Mouse (Mus musculus) CH12.LX (cell line): Measurements from ENCODE around the gene Mtfp1.

ENCODE experiments used
- CHD2 ChIP-seq: IDR thresholded peaks from 2 replicates; pipeline ENCODE4 v1.6.1; 2011; ENCODE audit warnings: low read length, improper control_type of control experiment
- CTCF ChIP-seq, 2 experiments: IDR thresholded peaks in 1 of 2; conservative IDR thresholded peaks in 1 of 2; 2 replicates each; pipeline ENCODE4 v1.5.1; 2011 to 2012; ENCODE audit warnings: low read depth in 2 of 2, low read length in 2 of 2, improper control_type of control experiment in 1 of 2, inconsistent platforms in 1 of 2, mild to moderate bottlenecking in 1 of 2, moderate library complexity in 1 of 2
- EP300 ChIP-seq: IDR thresholded peaks from 2 replicates; pipeline ENCODE4 v1.6.1; 2011; ENCODE audit warnings: low read length, improper control_type of control experiment
- JUND ChIP-seq: conservative IDR thresholded peaks from 2 replicates; pipeline ENCODE4 v1.6.1; 2011; ENCODE audit warnings: low read depth, low read length, improper control_type of control experiment
- MXI1 ChIP-seq: IDR thresholded peaks from 2 replicates; pipeline ENCODE4 v1.6.1; 2011; ENCODE audit warnings: mild to moderate bottlenecking, low read depth, low read length, improper control_type of control experiment
- NRF1 ChIP-seq: IDR thresholded peaks from 2 replicates; pipeline ENCODE4 v1.6.1; 2014; ENCODE audit warnings: low read depth, mild to moderate bottlenecking, inconsistent platforms, low read length, improper control_type of control experiment, moderate library complexity
- PAX5 ChIP-seq: IDR thresholded peaks from 2 replicates; pipeline ENCODE4 v1.6.1; 2012; ENCODE audit warnings: low read length, inconsistent platforms, mixed read lengths
- POLR2A ChIP-seq: IDR thresholded peaks from 2 replicates; pipeline ENCODE4 v1.6.1; 2011; ENCODE audit warnings: low read depth, mild to moderate bottlenecking, improper control_type of control experiment, low read length
- POLR2AphosphoS2 ChIP-seq: IDR thresholded peaks from 2 replicates; pipeline ENCODE4 v1.6.1; 2011; ENCODE audit warnings: low read depth, low read length, improper control_type of control experiment
- UBTF ChIP-seq: IDR thresholded peaks from 2 replicates; pipeline ENCODE4 v1.6.1; 2012; ENCODE audit warnings: low read depth, mild to moderate bottlenecking, inconsistent platforms, low read length, improper control_type of control experiment, moderate library complexity
- ZKSCAN1 ChIP-seq: IDR thresholded peaks from 2 replicates; pipeline ENCODE4 v1.6.1; 2012; ENCODE audit warnings: low read depth, inconsistent platforms, low read length, improper control_type of control experiment, borderline replicate concordance
- ZNF384 ChIP-seq: IDR thresholded peaks from 2 replicates; pipeline ENCODE4 v1.6.1; 2012; ENCODE audit warnings: low read depth, low read length, improper control_type of control experiment, inconsistent platforms

DNA sequence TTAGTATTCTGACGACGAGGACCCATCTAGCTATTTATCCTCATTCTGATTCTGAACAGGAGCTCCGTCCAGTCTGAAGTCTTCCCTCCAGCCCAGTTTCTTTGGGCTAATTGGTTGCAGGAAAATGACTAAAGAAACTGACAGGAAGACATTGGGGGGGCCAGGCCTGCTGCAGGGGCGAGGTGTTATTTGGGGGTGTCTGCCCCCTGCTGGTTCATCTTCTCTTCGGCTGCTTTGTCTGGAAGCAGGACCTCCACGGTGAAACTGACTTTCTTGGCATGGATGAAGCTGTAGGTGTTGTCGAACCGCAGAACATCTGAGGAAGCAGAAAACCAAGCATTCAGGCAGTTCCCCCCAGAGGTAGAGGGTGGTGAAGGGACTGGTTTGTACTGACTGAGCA is 2.9 kb upstream of the Mtfp1 start:
- peak in 1 of 2 experiments; percentile 55; a peak in 3 of 4 replicates for TF ChIP-seq CTCF (conservative IDR thresholded peaks at IDR 0.05 in 1 of 2, IDR thresholded peaks at IDR 0.05 in 1 of 2; ENCODE audit: low read depth in 2 of 2, low read length in 2 of 2)
- no peak for TF ChIP-seq POLR2A
- no peak for TF ChIP-seq MXI1
- no peak for TF ChIP-seq EP300
- TF ChIP-seq POLR2AphosphoS2, result no peak
- no peak for TF ChIP-seq NRF1
- no peak for TF ChIP-seq ZKSCAN1
- TF ChIP-seq UBTF, result no peak
- TF ChIP-seq CHD2, result no peak
- TF ChIP-seq PAX5, result no peak
- no peak for TF ChIP-seq ZNF384
- no peak for TF ChIP-seq JUND
